Mouse (Mus musculus): ENCODE data around the gene Plk1.

- TF ChIP-seq CTCF (IDR thresholded peaks at IDR 0.05; ENCODE audit: insufficient read depth, low read length) = no peak
- no peak for TF ChIP-seq POLR2A (IDR thresholded peaks at IDR 0.05; ENCODE audit: borderline replicate concordance, extremely low read depth, low read depth, low read length)
These were observed 49.2 kb downstream of the Plk1 start for GRCm38 (mm10) chr7:122208276-122209021.

Data from lung, adult 2 months (tissue).